Mouse (Mus musculus) embryonic facial prominence, embryonic 15.5 days (tissue): ENCODE measurements around the gene A730015C16Rik. TPM values are rescaled to one million over a fixed set of nuclear protein-coding genes. Genes with fewer than 3 reads are reported as not detected.

Experiments used
- ATAC-seq: fragments of 200-750 bp; cut with Nextera tagmentation; 2 replicates; pipeline ENCODE4 v1.8.0; 2017; ENCODE audit warnings: low read depth, moderate TSS enrichment; ENCODE audit not compliant: insufficient number of reproducible peaks, low FRiP score, low TSS enrichment
- H3K27ac ChIP-seq: fragments of 300-500 bp; sonication (generic); replicated peaks from 2 replicates; pipeline ENCODE4 v1.5.1; 2015; ENCODE audit warnings: mild to moderate bottlenecking, inconsistent platforms
- H3K27me3 ChIP-seq: fragments of 300-500 bp; sonication (generic); 2 replicates; pipeline ENCODE4 v1.6.1; 2015; ENCODE audit warnings: inconsistent platforms
- H3K36me3 ChIP-seq: fragments of 300-500 bp; sonication (generic); 2 replicates; pipeline ENCODE4 v1.6.1; 2015; ENCODE audit warnings: mild to moderate bottlenecking, inconsistent platforms
- H3K4me1 ChIP-seq: fragments of 300-500 bp; sonication (generic); 2 replicates; pipeline ENCODE4 v1.6.1; 2015; ENCODE audit warnings: inconsistent platforms
- H3K4me2 ChIP-seq: fragments of 300-500 bp; sonication (generic); replicated peaks from 2 replicates; pipeline ENCODE4 v1.6.1; 2015; ENCODE audit warnings: mild to moderate bottlenecking, inconsistent platforms
- H3K4me3 ChIP-seq: fragments of 300-500 bp; sonication (generic); replicated peaks from 2 replicates; pipeline ENCODE4 v1.5.1; 2015; ENCODE audit warnings: mild to moderate bottlenecking, inconsistent platforms
- H3K9ac ChIP-seq: fragments of 300-500 bp; sonication (generic); 2 replicates; pipeline ENCODE4 v1.6.1; 2015; ENCODE audit warnings: inconsistent platforms
- H3K9me3 ChIP-seq: fragments of 300-500 bp; sonication (generic); replicated peaks from 2 replicates; pipeline ENCODE4 v1.6.1; 2016; ENCODE audit warnings: inconsistent platforms
- WGBS: fragments of 180-500 bp; shearing (Covaris S2); methylation state at CpG from one replicate; pipeline ENCODE4 v1.1.7; 2015; 5-methylcytosine and 5-hydroxymethylcytosine counted together
- polyA plus RNA-seq: library from polyadenylated mRNA; unstranded; fragments of >200 nt; fragmentation: Nextera tagmentation; extraction: Ambion mirVana; gene quantifications from 2 replicates; pipeline ENCODE4 v1.2.1, GENCODE M21; 2015

A730015C16Rik gene
- polyA plus RNA-seq, result 0.83 and 1.6 TPM in 2 replicates

- Histone ChIP-seq H3K9ac (peak within 1 kb of the TSS; percentile 62), H3K9me3 (no peaks in the 10 kb centered on the region), H3K27ac (peak within 1 kb of the TSS; percentile 92), H3K4me3 (peak within 1 kb of the TSS; percentile 94), H3K4me1 (peaks cover 12% of the 10 kb centered on the region), H3K36me3 (peaks cover 5% of the 10 kb centered on the region), H3K4me2 (peak within 1 kb of the TSS; percentile 88), H3K27me3 (no peaks in the 10 kb centered on the region)
- 9% methylated on average over 20 of the region's 20 CpGs for WGBS
- peak; percentile 14; the same call in 1 of the 2 replicates for ATAC-seq
Observed at GRCm38 (mm10) chr4:108848505-108848848, at the start of gene A730015C16Rik. A730015C16Rik (minus strand) TSS chr4:108848619.

GRCm38 (mm10) chr4:108890876-108891275 lies 42.5 kb upstream of the A730015C16Rik start:
- H3K9ac ChIP-seq, result no peak overlapping the region
- H3K36me3 ChIP-seq, result no peaks in the 10 kb centered on the region
- WGBS, result 85% methylated on average over 6 of the region's 6 CpGs
- H3K27me3 ChIP-seq, result no peaks in the 10 kb centered on the region
- H3K9me3 ChIP-seq, result no peaks in the 10 kb centered on the region
- H3K4me1 ChIP-seq, result no peaks in the 10 kb centered on the region
- no peak for ATAC-seq
- no peak overlapping the region for H3K4me2 ChIP-seq
- H3K27ac ChIP-seq, result no peak overlapping the region
- no peak overlapping the region for H3K4me3 ChIP-seq

GRCm38 (mm10) chr4:108887456-108887855 lies 39.0 kb upstream of the A730015C16Rik start:
- WGBS, result 84% methylated on average over 4 of the region's 4 CpGs

GRCm38 (mm10) chr4:108883815-108884214 lies 35.4 kb upstream of the A730015C16Rik start:
- Histone ChIP-seq H3K9me3 (no peaks in the 10 kb centered on the region), H3K4me1 (peaks cover 10% of the 10 kb centered on the region), H3K27ac (no peak overlapping the region), H3K4me2 (no peak overlapping the region), H3K4me3 (no peak overlapping the region), H3K27me3 (no peaks in the 10 kb centered on the region), H3K9ac (no peak overlapping the region), H3K36me3 (no peaks in the 10 kb centered on the region)
- ATAC-seq, result no peak
- WGBS, result 25% methylated on average over 13 of the region's 13 CpGs

More at GRCm38 (mm10) chr4:108887456-108887855, 39.0 kb upstream of the A730015C16Rik start:
- Histone ChIP-seq H3K4me2 (no peak overlapping the region), H3K27me3 (no peaks in the 10 kb centered on the region), H3K9me3 (no peaks in the 10 kb centered on the region), H3K27ac (no peak overlapping the region), H3K36me3 (no peaks in the 10 kb centered on the region), H3K9ac (no peak overlapping the region), H3K4me1 (no peaks in the 10 kb centered on the region), H3K4me3 (no peak overlapping the region)
- no peak for ATAC-seq

- Histone ChIP-seq H3K4me2 (peak within 1 kb of the TSS; percentile 99), H3K4me3 (peak within 1 kb of the TSS; percentile 61), H3K36me3 (no peaks in the 10 kb centered on the region), H3K27ac (no peak within 1 kb of the TSS), H3K4me1 (peaks cover 12% of the 10 kb centered on the region), H3K27me3 (no peaks in the 10 kb centered on the region), H3K9me3 (no peaks in the 10 kb centered on the region), H3K9ac (peak within 1 kb of the TSS; percentile 43)
- under 1% methylated on average over 46 of the region's 46 CpGs for WGBS
- ATAC-seq, result peak; percentile 83
Observed at GRCm38 (mm10) chr4:108878963-108879822, 30.8 kb upstream of the A730015C16Rik start, which contains the start of gene Rab3b. Rab3b (plus strand) TSS chr4:108879063.

- Histone ChIP-seq H3K27me3 (no peaks in the 10 kb centered on the region), H3K4me3 (no peak overlapping the region), H3K9me3 (no peaks in the 10 kb centered on the region), H3K36me3 (no peaks in the 10 kb centered on the region), H3K9ac (no peak overlapping the region), H3K4me1 (peaks cover 12% of the 10 kb centered on the region), H3K4me2 (no peak overlapping the region), H3K27ac (no peak overlapping the region)
- ATAC-seq, result no peak
- 76% methylated on average over 6 of the region's 6 CpGs for WGBS
Observed at GRCm38 (mm10) chr4:108877901-108878300, 29.5 kb upstream of the A730015C16Rik start.

- no peak overlapping the region for H3K4me3 ChIP-seq
- no peaks in the 10 kb centered on the region for H3K36me3 ChIP-seq
- H3K4me1 ChIP-seq, result peaks cover 1% of the 10 kb centered on the region; the same call in 1 of the 2 replicates
- no peaks in the 10 kb centered on the region for H3K27me3 ChIP-seq
- no peak overlapping the region for H3K9ac ChIP-seq
- no peaks in the 10 kb centered on the region for H3K9me3 ChIP-seq
- no peak overlapping the region for H3K27ac ChIP-seq
- 90% methylated on average over 5 of the region's 5 CpGs for WGBS
- ATAC-seq, result no peak
- H3K4me2 ChIP-seq, result no peak overlapping the region
Observed at GRCm38 (mm10) chr4:108873746-108874145, 25.3 kb upstream of the A730015C16Rik start.

GRCm38 (mm10) chr4:108869730-108870374 lies 21.4 kb upstream of the A730015C16Rik start:
- no peak overlapping the region for H3K27ac ChIP-seq
- 37% methylated on average over 10 of the region's 10 CpGs for WGBS
- peak; percentile 51; the same call in 1 of the 2 replicates for ATAC-seq

GRCm38 (mm10) chr4:108866806-108867205 lies 18.4 kb upstream of the A730015C16Rik start:
- no peak for ATAC-seq
- Histone ChIP-seq H3K4me2 (no peak overlapping the region), H3K4me3 (no peak overlapping the region), H3K9me3 (no peaks in the 10 kb centered on the region), H3K4me1 (no peaks in the 10 kb centered on the region), H3K27me3 (no peaks in the 10 kb centered on the region), H3K9ac (no peak overlapping the region), H3K36me3 (peaks cover 19% of the 10 kb centered on the region), H3K27ac (no peak overlapping the region)
- WGBS, result 84% methylated on average over 7 of the region's 7 CpGs

More at GRCm38 (mm10) chr4:108869730-108870374, 21.4 kb upstream of the A730015C16Rik start:
- Histone ChIP-seq H3K4me1 (no peaks in the 10 kb centered on the region), H3K9me3 (no peaks in the 10 kb centered on the region), H3K27me3 (no peaks in the 10 kb centered on the region), H3K36me3 (no peaks in the 10 kb centered on the region), H3K4me2 (no peak overlapping the region), H3K4me3 (no peak overlapping the region), H3K9ac (no peak overlapping the region)

GRCm38 (mm10) chr4:108847715-108848504 lies 509 bp downstream of the A730015C16Rik start, which contains the start of gene Kti12:
Kti12 (plus strand) TSS chr4:108847785.
- WGBS, result under 1% methylated on average over 77 of the region's 77 CpGs
- peak within 1 kb of the TSS; percentile 92 for H3K27ac ChIP-seq
- H3K9ac ChIP-seq, result peak within 1 kb of the TSS; percentile 62
- peaks cover 12% of the 10 kb centered on the region for H3K4me1 ChIP-seq
- H3K9me3 ChIP-seq, result no peaks in the 10 kb centered on the region
- no peaks in the 10 kb centered on the region for H3K36me3 ChIP-seq
- H3K4me3 ChIP-seq, result peak within 1 kb of the TSS; percentile 94
- no peaks in the 10 kb centered on the region for H3K27me3 ChIP-seq
- ATAC-seq, result peak; percentile 85
- H3K4me2 ChIP-seq, result peak within 1 kb of the TSS; percentile 88
